In the genomic region with DNA sequence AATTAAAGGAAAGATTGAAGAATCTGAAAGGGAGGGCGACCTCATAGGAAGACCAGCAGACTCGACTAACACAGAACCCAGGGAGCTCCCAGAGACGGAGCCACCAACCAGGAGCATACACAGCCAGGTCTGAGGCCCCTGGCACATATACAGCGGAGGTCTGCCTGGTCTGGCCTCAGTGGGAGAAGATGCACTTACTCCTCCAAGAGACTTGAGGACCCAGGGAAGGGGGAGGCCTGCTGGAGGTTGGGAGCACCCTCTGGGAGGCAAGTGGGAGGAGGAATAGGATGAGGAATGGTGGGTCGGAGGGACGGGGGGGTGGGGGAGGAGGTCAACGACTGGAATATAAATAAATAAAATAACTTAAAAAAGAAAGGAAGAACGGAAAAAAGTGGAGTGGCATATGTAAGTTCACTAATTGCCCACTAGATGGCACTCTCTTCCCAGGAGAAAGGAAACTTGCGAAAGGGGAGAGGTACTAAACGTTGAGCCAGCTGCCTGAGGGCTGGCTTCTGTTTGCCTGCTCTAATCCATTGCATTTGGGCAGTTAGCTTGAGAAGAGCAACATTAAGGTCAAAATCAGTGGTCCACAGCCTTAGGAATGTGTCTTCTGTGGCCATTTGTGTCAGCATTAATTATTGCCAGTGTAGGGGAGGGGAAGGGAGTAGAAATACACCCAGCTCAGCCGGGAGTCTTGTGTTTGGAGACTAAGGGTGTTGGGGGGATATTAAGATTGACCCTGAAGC, we compare ENCODE assay signal across 8 mouse cellular contexts. TPM values are rescaled to one million over a fixed set of nuclear protein-coding genes. Genes with fewer than 3 reads are reported as not detected.
DNase-seq lines count a peak whose midpoint lies in the region; ATAC-seq and TF ChIP-seq lines count a peak whose summit lies in the region.

No protein-coding gene starts in this region.

- 23% methylated on average over 11 of the region's 11 CpGs for WGBS in heart, embryonic 16.5 days
- 29% methylated on average over 11 of the region's 11 CpGs for WGBS in spleen, adult 2 months

- no peaks in the 10 kb centered on the region for H3K9me3 ChIP-seq in G1E (replicated peaks)
- no peaks in the 10 kb centered on the region for H3K9me3 ChIP-seq in heart, embryonic 16.5 days (replicated peaks; ENCODE audit: control insufficient read depth, low read length)

- no peak for TF ChIP-seq POLR2A in spleen, adult 2 months (IDR thresholded peaks at IDR 0.05; ENCODE audit: low read depth, low read length)

- peak overlapping the region; percentile 65 for H3K4me2 ChIP-seq in heart, embryonic 16.5 days (ENCODE audit: low read depth, low read length)

- peak overlapping the region; percentile 34; the same call in 1 of the 2 replicates for H3K9ac ChIP-seq in heart, embryonic 16.5 days (ENCODE audit: low read length)

- peak; percentile 88 for DNase-seq in 3T3-L1 (ENCODE audit: low read depth, low spot score)
- DNase-seq in G1E (ENCODE audit: low spot score) = peak; percentile 15
- DNase-seq in embryo, embryonic 10 days (ENCODE audit: low spot score) = peak; percentile 84
- DNase-seq in kidney, postnatal 25 days = peak; percentile 31 to 49
- peak; percentile 34 for DNase-seq in lung, postnatal 14 days
- peak in 1 of 2 experiments; percentile 37 for DNase-seq in spleen, adult 2 months (ENCODE audit: low read depth in 1 of 2, low spot score in 2 of 2)
- no peak for DNase-seq in ovary, postnatal 14 days (ENCODE audit: low spot score)

- peaks cover 27% of the 10 kb centered on the region for H3K27me3 ChIP-seq in G1E (ENCODE audit: insufficient read depth, low read length)
- H3K27me3 ChIP-seq in heart, embryonic 16.5 days (ENCODE audit: control insufficient read depth, insufficient read depth, low read length) = no peaks in the 10 kb centered on the region
- no peaks in the 10 kb centered on the region for H3K27me3 ChIP-seq in spleen, adult 2 months (ENCODE audit: control insufficient read depth, insufficient read depth, low read length)

- no peak for ATAC-seq in G1E (ENCODE audit: extremely low read depth, insufficient number of reproducible peaks, low FRiP score, poor library complexity, severe bottlenecking)
- ATAC-seq in heart, embryonic 16.5 days (replicated peaks; ENCODE audit: extremely low read depth, insufficient read depth, low FRiP score) = no peak

- no peak overlapping the region for H3K27ac ChIP-seq in heart, embryonic 16.5 days (ENCODE audit: low read length)
- H3K27ac ChIP-seq in spleen, adult 2 months (ENCODE audit: insufficient read depth, low read length) = no peak overlapping the region

- peaks cover 11% of the 10 kb centered on the region for H3K4me1 ChIP-seq in G1E (ENCODE audit: insufficient read depth, low read depth, low read length)
- H3K4me1 ChIP-seq in heart, embryonic 16.5 days (ENCODE audit: control insufficient read depth, insufficient read depth, low read length) = peaks cover 6% of the 10 kb centered on the region
- no peaks in the 10 kb centered on the region for H3K4me1 ChIP-seq in spleen, adult 2 months (ENCODE audit: control insufficient read depth, insufficient read depth, insufficient read length)

- H3K4me3 ChIP-seq in G1E (ENCODE audit: low read depth, low read length) = peak overlapping the region; percentile 54; the same call in 1 of the 2 replicates
- peak overlapping the region; percentile 46 for H3K4me3 ChIP-seq in heart, embryonic 16.5 days (ENCODE audit: low read length)
- H3K4me3 ChIP-seq in spleen, adult 2 months (ENCODE audit: extremely low read depth, insufficient read depth, insufficient read length) = no peak overlapping the region

- peak; percentile 40; the same call in 1 of the 2 replicates for TF ChIP-seq CTCF in G1E (IDR thresholded peaks at IDR 0.05; ENCODE audit: low read depth, low read length)
- peak; percentile 57; the same call in 1 of the 2 replicates for TF ChIP-seq CTCF in spleen, adult 2 months (IDR thresholded peaks at IDR 0.05; ENCODE audit: extremely low read depth, insufficient read depth, insufficient read length, insufficient replicate concordance)

- H3K36me3 ChIP-seq in G1E (replicated peaks) = no peaks in the 10 kb centered on the region
- H3K36me3 ChIP-seq in heart, embryonic 16.5 days (ENCODE audit: control insufficient read depth, insufficient read depth) = no peaks in the 10 kb centered on the region
- H3K36me3 ChIP-seq in spleen, adult 2 months (ENCODE audit: control insufficient read depth, insufficient read depth, low read length) = no peaks in the 10 kb centered on the region

RNA-seq across cellular contexts. Expression of a gene that starts 55.0 kb away (rescaled TPM):
- not detected in 2 replicates for total RNA-seq in G1E (2014; fragmentation: Nextera tagmentation)
- not detected in 2 replicates for total RNA-seq in G1E (2017)
- not detected in 2 replicates for polyA plus RNA-seq in G1E (2012)
- polyA plus RNA-seq in heart, embryonic 16.5 days (2015; fragmentation: Nextera tagmentation; extraction: Ambion mirVana) = 1.2 and 1.3 TPM in 2 replicates
- 0.20 and 0.28 TPM in 2 replicates for polyA plus RNA-seq in spleen, adult 2 months (2012; rRNA removed)
